Mouse (Mus musculus): ENCODE data around the gene Ccdc85b.

Ccdc85b gene

DNA sequence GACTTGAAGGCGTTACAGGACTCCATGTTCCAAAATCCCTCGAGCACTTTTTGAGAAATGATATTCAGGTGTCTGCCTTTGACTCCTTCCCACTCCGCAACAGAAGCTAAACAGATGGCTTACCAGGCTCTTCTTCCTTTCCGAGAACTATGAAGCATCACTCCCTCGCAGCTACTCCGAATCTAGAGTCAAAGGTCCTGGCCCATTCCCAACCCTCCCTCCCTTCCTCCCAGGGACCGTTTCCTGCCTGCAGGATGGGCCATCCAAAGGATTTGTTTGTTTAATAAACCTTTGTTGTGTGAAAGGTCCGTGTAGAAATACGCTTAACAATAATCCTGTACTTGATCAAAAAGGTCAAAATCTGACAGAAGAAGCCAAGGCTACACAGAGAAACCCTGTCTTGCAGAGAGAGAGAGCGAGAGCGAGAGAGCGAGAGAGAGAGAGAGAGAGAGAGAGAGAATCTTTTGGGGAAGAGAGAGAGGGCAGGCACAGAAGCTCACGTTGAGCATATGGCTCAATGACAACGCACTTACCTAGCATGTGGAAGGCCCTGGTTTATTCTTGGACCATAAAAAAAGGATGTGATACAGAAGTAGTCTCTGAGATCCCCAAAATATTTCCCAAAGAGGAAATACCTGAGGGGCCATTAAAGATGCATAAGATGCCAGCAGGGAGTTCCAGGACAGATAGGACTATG, at the start of gene Ccdc85b:
TSS of gene Ccdc85b (minus strand) at position 149 of the 697 bp plus-strand sequence.
- ChIA-PET CTCF (interaction anchor here in 3 of 4 experiments (0.6 to 2.8 kb wide), 28 partner anchors 9 to 819 kb away, joined by 3 to 34 read pairs (median 6); partner anchors contain the start of genes Mus81 (in 2 of the 3), AI837181 (in 1 of the 3), Cfl1 (in 1 of the 3) and Ctsw (in 1 of the 3)), POLR2A (interaction anchor here (0.5 to 28.9 kb wide), 99 partner anchors 8 to 883 kb away, joined by 3 to 735 read pairs (median 4); partner anchors contain the start of genes Mus81 (in 4 of the 4), AI837181 (in 3 of the 4), Cfl1 (in 3 of the 4) and Ctsw (in 3 of the 4))

DNA sequence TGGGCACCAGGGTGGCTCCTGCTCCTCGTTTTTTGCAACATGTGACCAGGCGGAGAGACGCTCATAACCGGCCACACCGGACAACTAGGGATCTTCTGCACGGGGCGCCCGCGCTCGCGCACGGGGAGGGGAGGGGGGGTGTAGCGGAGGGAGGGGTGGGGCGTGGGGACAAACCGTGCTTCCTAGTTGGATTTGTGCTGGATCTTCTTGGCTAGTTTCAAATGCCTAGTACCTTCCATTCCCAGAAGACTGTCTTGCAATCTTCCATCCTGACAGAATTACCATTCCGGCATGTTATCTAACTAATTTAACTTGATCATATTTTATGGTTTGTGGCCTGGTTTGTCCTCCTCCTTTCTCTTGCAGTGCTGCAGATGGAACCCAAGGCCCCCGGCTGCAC, 46.0 kb upstream of the Ccdc85b start, which contains the start of gene 1700020D05Rik:
TSS of gene 1700020D05Rik (minus strand) at position 101 of the 400 bp plus-strand sequence.
- ChIA-PET CTCF (interaction anchor here in 2 of 4 experiments (0.6 to 1.5 kb wide), 2 partner anchors 10 to 227 kb away, joined by 3 to 5 read pairs; no protein-coding TSS in a partner anchor), POLR2A (interaction anchor here in 2 of 4 experiments (0.7 to 3.1 kb wide), 8 partner anchors 8 to 47 kb away, joined by 3 to 36 read pairs (median 6); partner anchors contain the start of genes Cfl1 (in 2 of the 2), Mus81 (in 2 of the 2) and Fibp (in 1 of the 2))

DNA sequence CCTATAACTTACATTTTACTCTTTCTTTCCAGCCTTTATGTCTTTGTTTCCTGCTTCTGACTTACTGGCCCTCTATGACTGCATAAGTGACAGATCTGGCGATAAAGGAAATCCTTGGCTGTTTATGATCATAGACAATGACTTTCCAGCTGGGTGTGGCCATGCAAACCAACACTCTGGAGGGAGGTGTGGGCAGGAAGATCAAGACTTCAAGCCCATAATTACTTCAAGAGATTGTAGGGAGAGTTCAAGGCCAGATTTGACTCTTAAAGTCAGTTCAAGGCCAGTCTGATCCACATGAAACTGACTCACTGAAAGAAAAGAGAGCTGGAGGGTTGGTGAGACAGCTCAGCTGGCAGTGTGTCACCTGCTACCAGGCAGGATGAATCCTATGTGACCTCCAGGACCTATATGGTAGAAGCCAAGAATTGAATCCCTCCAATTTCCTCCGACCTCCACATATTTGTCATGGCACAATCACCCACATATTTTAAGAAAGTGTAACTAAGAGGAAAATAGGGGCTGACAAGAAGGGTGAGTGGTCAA, 42.7 kb upstream of the Ccdc85b start:
- CTCF ChIA-PET, result interaction anchor here in 3 of 4 experiments (0.6 to 1.9 kb wide), 5 partner anchors 10 to 14 kb away, joined by 3 to 7 read pairs (median 4); partner anchors contain the start of genes Mus81 (in 3 of the 3) and Snx32 (in 1 of the 3)
- POLR2A ChIA-PET, result interaction anchor here in 2 of 4 experiments (1.0 to 6.7 kb wide), 6 partner anchors 10 to 30 kb away, joined by 3 to 59 read pairs (median 8); partner anchors contain the start of genes Cfl1 (in 2 of the 2), Mus81 (in 2 of the 2) and Snx32 (in 2 of the 2)

DNA sequence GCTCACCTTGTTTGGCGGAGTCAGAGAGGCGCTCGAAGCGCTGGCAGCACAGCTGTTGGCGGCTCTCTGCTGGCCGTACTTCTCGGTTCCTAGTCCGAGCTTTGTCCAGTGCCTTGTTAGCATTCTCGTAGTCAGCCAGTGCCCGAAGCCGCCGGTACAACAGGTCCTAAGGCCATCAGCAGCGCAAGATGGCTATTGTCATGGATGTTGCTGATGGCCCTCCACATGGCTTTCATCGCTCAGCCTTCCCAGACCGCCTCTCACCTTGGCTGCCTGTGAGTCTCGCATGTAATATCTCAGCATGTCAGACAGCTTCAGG, 38.3 kb upstream of the Ccdc85b start:
- ChIA-PET CTCF (interaction anchor here in 2 of 4 experiments (0.6 to 1.8 kb wide), 6 partner anchors 9 to 525 kb away, joined by 3 to 8 read pairs (median 3); partner anchors contain the start of genes Mus81 (in 1 of the 2) and Snx32 (in 1 of the 2)), POLR2A (interaction anchor here (0.6 to 21.3 kb wide), 54 partner anchors 7 to 572 kb away, joined by 3 to 735 read pairs (median 4); partner anchors contain the start of genes Snx32 (in 4 of the 4), Ccdc85b (in 3 of the 4), AI837181 (in 2 of the 4) and Ctsw (in 2 of the 4))

DNA sequence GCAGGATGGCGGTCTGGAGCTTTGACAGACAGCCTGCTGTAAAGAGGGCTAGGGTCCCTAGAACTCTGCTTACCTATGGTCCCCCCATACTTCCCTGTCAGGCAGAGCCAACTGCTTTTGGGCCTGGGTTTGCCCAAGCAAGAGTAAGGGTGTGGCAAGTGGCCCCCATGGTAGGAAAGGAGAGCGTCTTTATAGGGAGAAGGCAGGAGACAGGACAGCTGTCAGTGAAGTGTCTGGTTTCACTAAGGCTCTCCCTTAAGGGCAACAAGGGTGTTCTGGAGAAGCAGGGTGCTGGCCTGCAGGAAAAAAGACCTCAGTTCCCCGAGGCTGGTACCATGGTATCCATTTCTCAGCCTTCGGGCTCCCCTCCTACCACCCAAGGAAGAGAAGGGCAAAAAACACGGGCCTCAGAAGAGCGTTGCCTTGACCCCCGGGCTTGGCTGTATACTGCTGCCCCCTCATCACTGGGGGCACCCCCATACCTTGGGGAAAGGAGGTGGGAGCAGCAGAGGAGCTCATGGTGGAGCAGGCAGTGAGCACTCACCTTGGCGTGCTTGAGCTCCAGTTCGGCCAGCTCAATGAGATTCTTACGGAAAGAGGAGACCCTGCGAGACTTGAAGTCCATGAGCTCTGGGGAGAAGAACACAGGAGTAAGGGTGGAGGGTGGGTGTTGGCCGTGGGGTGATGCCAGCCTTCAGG, 37.8 kb upstream of the Ccdc85b start:
- POLR2A ChIA-PET, result interaction anchor here (0.6 to 21.3 kb wide), 64 partner anchors 7 to 572 kb away, joined by 3 to 735 read pairs (median 4); partner anchors contain the start of genes Snx32 (in 4 of the 4), Ccdc85b (in 3 of the 4), AI837181 (in 2 of the 4) and Ctsw (in 2 of the 4)
- CTCF ChIA-PET, result interaction anchor here in 2 of 4 experiments (0.6 to 1.8 kb wide), 9 partner anchors 9 to 1051 kb away, joined by 3 to 8 read pairs (median 3); partner anchors contain the start of genes Mus81 (in 1 of the 2), Sipa1 (in 1 of the 2) and Snx32 (in 1 of the 2)

DNA sequence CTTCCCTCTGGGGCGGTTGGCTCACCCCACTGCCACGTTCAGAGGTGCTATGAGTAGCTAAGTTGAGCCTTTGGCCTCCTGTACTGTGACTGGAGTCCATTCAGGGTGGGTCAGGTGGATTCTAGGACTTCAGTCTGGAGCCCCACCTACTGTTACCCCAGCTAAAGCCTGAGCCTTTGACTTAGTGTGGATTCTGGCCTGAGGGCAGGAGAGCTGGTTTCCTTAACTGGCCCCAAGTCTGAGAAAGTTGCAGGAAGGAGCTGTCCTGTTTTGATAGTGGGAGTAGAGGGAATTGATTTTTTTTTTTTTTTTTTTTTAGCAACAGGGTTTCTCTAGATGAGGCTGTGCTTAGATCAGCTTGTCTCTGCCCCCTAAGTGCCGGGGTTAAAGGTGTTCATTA, 36.6 kb upstream of the Ccdc85b start:
- ChIA-PET CTCF (interaction anchor here in 3 of 4 experiments (0.5 to 2.0 kb wide), 10 partner anchors 9 to 496 kb away, joined by 3 to 6 read pairs (median 4); partner anchors contain the start of genes 1700020D05Rik (in 1 of the 3) and Kat5 (in 1 of the 3)), POLR2A (interaction anchor here (0.6 to 21.3 kb wide), 41 partner anchors 9 to 1161 kb away, joined by 3 to 735 read pairs (median 4); partner anchors contain the start of genes Snx32 (in 4 of the 4), Ccdc85b (in 2 of the 4), Ctsw (in 2 of the 4) and Fibp (in 2 of the 4))

DNA sequence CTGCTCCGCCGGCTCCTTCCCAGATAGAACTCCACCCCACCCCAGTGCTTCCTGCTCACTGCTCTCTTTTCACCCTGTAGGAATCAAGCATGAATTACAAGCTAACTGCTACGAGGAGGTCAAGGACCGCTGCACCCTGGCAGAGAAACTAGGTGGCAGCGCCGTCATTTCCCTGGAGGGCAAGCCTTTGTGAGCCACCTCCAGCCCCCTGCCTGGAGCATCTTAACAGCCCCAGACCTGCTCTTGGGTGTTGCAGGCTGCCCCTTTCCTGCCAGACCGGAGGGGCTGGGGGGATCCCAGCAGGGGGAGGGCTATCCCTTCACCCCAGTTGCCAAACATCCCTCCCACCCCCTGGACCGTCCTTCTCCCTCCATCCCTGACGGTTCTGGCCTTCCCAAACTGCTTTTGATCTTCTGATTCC, 35.6 kb upstream of the Ccdc85b start:
- POLR2A ChIA-PET, result interaction anchor here in 3 of 4 experiments (0.5 to 21.3 kb wide), 26 partner anchors 10 to 501 kb away, joined by 3 to 735 read pairs (median 4); partner anchors contain the start of genes Snx32 (in 3 of the 3), Ccdc85b (in 2 of the 3), Fibp (in 2 of the 3) and 1700020D05Rik (in 1 of the 3)
- CTCF ChIA-PET, result interaction anchor here in 1 of 4 experiments (1.5 to 2.0 kb wide), 2 partner anchors 10 to 30 kb away, joined by 4 to 5 read pairs; partner anchors contain the start of gene 1700020D05Rik

DNA sequence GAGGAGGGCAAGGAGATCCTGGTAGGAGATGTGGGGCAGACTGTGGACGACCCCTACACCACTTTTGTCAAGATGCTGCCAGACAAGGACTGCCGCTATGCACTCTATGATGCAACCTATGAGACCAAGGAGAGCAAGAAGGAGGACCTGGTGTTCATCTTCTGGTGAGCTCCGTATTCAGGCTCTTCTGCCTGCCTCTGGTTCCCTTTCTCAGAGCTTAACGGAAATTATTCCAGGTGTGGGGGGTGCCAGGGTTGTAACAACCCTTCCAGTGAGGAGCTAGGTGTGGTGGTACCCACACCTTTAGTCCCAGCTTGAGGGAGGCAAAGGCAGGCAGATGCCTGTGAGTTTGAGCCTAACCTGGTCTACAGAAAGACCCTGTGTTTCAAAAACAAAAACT, 34.9 kb upstream of the Ccdc85b start:
- CTCF ChIA-PET, result interaction anchor here in 2 of 4 experiments (0.6 to 2.0 kb wide), 3 partner anchors 11 to 349 kb away, joined by 4 to 6 read pairs (median 5); partner anchors contain the start of gene 1700020D05Rik (in 1 of the 2)
- POLR2A ChIA-PET, result interaction anchor here in 3 of 4 experiments (0.5 to 21.3 kb wide), 27 partner anchors 11 to 500 kb away, joined by 3 to 735 read pairs (median 3); partner anchors contain the start of genes Snx32 (in 3 of the 3), Ccdc85b (in 2 of the 3), Fibp (in 2 of the 3) and 1700020D05Rik (in 1 of the 3)

DNA sequence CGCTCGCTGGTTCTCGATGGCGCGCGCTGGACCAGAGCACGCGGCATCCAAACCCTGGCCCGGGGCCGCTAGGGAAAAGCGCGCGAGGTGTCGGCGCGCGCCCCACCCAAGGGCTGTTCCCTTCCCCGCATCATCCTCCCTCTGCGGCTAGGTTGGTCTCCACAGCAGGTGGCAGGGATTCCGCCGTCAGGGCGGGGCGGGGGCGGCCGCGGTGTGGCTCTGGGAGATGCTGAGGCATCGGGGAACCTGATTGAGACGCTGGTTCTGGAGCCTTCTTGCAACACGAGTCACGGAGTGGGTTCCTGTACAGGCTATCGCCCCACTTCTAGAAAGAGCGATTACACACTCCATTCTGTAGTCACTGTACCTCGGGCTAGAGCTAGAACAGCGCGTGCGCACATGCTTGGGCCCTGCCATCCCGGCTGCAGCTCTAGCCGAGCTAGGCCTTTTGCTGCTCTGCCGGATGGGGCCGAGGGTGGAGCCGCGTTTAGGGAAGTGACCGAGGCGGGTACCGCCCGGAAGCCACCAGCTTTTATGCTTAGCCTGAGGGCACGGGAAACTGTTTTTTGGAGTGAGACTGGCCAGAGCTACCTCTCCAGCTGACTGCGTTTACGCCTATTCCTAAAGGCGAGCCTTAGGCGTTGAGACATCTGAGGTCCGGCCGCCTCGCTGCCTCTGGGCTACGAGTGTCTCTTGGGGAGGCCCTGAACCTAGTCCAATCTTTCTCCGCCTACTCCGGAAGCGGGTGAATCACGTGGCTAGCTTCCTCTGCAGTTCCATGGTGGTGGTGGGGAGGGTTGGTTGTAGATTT, 33.4 kb upstream of the Ccdc85b start:
- ChIA-PET POLR2A (interaction anchor here (0.6 to 21.3 kb wide), 112 partner anchors 7 to 1832 kb away, joined by 3 to 735 read pairs (median 4); partner anchors contain the start of genes Snx32 (in 4 of the 4), AI837181 (in 3 of the 4), Ap5b1 (in 3 of the 4) and Banf1 (in 3 of the 4)), CTCF (interaction anchor here (0.5 to 4.5 kb wide), 10 partner anchors 10 to 1673 kb away, joined by 3 to 43 read pairs (median 4); partner anchors contain the start of gene Snx32 (in 1 of the 4))

DNA sequence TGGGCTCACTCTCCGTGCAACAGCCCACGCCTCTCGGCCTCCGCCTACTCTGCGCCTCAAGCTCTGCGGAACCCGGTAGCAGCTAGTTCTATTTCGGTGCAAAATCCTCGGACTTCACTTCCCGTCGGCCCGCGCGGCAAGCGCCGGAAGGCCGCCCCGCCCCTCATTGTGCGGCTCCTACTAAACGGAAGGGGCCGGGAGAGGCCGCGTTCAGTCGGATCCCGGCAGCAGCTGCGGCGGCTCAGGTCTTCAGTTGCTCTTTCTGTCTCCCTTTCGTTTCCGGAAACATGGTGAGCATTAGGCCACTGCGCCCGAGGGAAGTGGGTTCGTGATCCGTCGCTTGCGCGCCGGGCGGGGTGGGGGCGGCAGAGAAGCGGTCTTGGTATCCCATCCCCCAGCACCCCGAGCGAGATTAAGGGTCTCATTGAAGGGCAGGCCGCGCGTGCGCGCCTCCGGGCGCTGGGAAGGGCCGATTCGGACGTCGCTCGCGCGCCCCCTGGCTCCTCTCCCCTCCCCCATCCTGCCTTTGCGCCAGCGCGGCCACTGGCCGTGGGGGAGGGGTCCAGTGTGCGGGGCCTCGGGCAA, 32.7 kb upstream of the Ccdc85b start, which contains the start of gene Cfl1:
TSS of gene Cfl1 (plus strand) at position 143 of the 585 bp plus-strand sequence.
- CTCF ChIA-PET, result interaction anchor here (0.6 to 4.7 kb wide), 12 partner anchors 20 to 403 kb away, joined by 3 to 118 read pairs (median 6); partner anchors contain the start of genes Ccdc85b (in 1 of the 4), Ctsw (in 1 of the 4), Eif1ad (in 1 of the 4) and Fibp (in 1 of the 4)
- POLR2A ChIA-PET, result interaction anchor here (0.6 to 21.3 kb wide), 165 partner anchors 8 to 873 kb away, joined by 3 to 735 read pairs (median 5); partner anchors contain the start of genes Snx32 (in 4 of the 4), AI837181 (in 3 of the 4), Ap5b1 (in 3 of the 4) and Banf1 (in 3 of the 4)

DNA sequence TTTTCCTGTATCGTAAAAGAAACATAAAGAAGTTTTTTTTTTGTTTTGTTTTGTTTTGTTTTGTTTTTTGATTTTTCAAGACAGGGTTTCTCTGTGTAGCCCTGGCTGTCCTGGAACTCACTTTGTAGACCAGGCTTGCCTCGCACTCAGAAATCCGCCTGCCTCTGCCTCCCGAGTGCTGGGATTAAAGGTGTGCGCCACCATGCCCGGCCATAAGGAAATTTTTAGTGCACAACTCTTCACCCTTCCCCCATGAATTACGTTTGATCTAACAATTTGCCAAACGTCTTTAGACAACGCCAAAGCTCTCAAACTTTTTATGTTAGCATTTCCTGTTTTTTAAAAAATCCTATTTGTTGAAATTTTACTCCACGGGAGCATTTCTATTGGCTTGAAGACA, 32.0 kb upstream of the Ccdc85b start:
- POLR2A ChIA-PET, result interaction anchor here (0.5 to 21.3 kb wide), 184 partner anchors 9 to 874 kb away, joined by 3 to 735 read pairs (median 5); partner anchors contain the start of genes Snx32 (in 4 of the 4), AI837181 (in 3 of the 4), Ap5b1 (in 3 of the 4) and Banf1 (in 3 of the 4)
- CTCF ChIA-PET, result interaction anchor here (0.7 to 4.7 kb wide), 19 partner anchors 10 to 410 kb away, joined by 3 to 118 read pairs (median 6); partner anchors contain the start of genes Ap5b1 (in 2 of the 4), Snx32 (in 2 of the 4), Ccdc85b (in 1 of the 4) and Ctsw (in 1 of the 4)

DNA sequence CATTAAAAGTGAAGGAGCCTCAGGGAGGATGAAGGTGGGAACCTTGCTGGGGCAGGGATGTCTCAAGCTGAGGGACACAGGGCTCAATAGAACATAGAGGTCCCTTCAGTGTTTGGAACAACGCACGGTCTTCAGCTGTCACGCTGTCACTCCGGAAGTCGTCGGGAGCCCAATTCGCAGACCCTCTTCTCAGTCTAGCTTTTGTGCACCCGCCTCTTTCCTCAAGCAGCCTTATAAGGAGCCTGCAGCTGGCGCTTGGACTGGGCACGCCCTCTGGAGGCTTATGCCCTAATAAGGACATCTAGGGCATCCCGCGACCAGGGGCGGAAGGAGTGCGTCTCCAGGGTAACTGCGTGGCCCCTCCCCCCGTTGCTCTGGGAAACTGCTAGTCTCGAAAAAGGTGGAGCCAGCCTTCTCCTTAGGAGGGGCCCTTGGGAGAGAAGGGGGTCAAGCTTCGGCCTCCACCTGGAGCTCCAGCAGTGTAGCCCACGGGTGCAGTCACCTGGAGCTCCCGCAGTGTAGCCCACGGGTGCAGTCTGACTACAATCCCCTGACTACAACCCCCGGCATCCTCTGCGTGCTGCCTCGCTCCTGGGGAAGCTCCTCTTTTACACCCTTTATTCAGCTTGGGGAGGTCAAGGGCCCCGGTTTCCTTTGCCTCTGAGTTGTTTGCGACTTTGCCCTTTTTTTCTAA, 31.3 kb upstream of the Ccdc85b start:
- ChIA-PET POLR2A (interaction anchor here (0.5 to 21.3 kb wide), 168 partner anchors 9 to 1660 kb away, joined by 3 to 735 read pairs (median 5); partner anchors contain the start of genes Snx32 (in 4 of the 4), AI837181 (in 3 of the 4), Banf1 (in 3 of the 4) and Ccdc85b (in 3 of the 4)), CTCF (interaction anchor here (0.6 to 4.7 kb wide), 37 partner anchors 10 to 1179 kb away, joined by 3 to 118 read pairs (median 7); partner anchors contain the start of genes Ap5b1 (in 3 of the 4), Snx32 (in 3 of the 4), Ctsw (in 2 of the 4) and Fibp (in 2 of the 4))

DNA sequence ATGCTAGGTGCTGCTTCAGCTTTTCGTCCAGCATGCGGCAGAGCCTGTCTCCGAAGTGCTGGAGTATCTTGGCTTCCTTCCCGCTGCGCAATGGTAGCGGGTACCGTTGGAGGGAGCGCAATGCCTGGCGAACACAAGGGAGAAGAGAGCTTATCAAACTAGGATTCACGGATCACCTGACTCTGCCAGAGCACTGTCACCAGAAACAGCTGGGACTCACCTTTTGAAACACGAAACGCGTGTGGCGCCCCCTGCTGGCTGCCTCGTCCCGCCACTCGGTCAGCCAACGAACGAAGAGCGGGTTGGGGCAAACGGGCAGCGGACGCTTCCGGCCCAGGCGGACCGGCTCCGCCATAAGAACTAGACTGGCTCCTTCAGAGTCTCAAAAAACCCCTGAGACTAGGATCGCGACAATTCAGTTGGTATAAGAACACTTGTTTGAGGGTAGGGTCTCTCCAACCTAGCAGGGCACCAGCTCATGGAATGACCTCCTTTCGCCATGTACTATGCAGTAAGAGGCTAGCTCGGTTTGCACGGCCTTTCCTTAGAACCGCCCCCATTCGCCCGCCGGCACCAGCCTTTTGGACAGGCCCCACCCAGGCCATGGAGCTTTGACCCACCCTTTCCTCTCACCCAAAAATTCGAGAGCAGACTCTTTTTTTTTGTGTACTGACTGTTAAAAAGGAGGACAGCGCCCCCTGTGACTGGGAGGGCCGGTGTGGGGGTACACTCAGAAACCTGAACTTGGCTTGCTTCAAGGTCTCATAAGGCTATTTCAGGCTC, 30.3 kb upstream of the Ccdc85b start, which contains the start of gene Mus81:
TSS of gene Mus81 (minus strand) at position 635 of the 783 bp plus-strand sequence.
- ChIA-PET CTCF (interaction anchor here (0.5 to 4.7 kb wide), 93 partner anchors 8 to 1769 kb away, joined by 3 to 118 read pairs (median 4); partner anchors contain the start of genes Ap5b1 (in 3 of the 4), Efemp2 (in 3 of the 4), Fibp (in 3 of the 4) and Snx32 (in 3 of the 4)), POLR2A (interaction anchor here (0.5 to 21.3 kb wide), 165 partner anchors 8 to 790 kb away, joined by 3 to 735 read pairs (median 5); partner anchors contain the start of genes Ccdc85b (in 4 of the 4), Ctsw (in 4 of the 4), Efemp2 (in 4 of the 4) and Fibp (in 4 of the 4))
